Mouse (Mus musculus): ENCODE measurements around the gene Gchfr.

DNA sequence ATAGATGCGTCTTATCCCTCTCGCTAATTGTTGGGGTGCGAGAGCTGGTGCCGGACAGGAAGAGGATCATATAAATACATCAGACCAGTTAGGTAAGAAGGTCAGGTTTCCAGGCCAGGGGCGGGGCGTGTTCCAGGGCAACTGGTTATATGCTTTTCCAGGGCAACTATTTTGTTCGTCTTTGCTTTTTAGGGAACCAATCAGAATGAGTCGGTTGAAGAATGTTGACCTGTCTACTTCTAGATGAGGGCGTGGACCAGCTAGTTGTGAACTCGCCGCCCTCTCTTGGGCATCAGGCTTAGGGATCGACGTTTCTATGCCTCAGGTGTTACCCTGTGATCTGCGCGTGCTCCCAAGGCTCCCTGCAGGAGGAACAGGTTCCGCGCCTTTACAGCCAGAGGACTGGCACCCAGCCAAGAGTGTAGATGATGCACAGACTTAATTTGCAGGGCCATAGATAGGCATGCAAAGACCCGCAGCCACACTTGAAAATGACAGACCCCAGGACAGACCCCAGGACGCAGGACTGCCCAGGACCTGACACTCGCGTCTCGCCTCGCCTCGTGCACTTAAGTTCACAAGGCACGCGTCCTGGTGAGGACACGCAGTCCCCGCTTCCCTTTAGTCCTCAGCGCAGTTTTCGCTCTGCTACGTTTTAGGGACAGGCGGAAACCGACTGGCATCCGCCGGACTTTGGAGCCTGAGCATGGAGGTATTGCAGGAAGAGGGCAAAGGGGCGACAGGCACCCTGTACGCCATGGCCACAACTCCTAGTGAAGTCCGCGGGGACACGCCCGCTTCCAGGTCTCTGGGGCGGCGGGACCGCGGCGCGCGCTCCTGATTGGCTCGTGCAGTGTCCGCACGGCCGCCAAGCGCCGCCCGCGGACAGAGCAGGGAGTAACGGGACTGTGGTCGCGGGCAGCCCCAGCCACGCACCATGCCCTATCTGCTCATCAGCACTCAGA is at the start of gene Gchfr:
- no peak for TF ChIP-seq POLR2A (IDR thresholded peaks at IDR 0.05; ENCODE audit: insufficient read depth, low read depth, low read length)
- no peak for TF ChIP-seq CTCF (IDR thresholded peaks at IDR 0.05; ENCODE audit: insufficient read depth, low read depth, low read length)

All from olfactory bulb, adult 2 months (tissue).